Mouse (Mus musculus) cerebellum, adult 9-11 months (tissue): ENCODE measurements around the gene Gm21858.
"Not testable (repeated sequence)": the region's sequence is repeated elsewhere in the genome, so short reads cannot be mapped to it uniquely, and the experiment has no call there.

ENCODE experiments used
- DNase-seq: peaks from one replicate; pipeline ENCODE4 v3.0.0; 2022

Gene Gm21858

DNA sequence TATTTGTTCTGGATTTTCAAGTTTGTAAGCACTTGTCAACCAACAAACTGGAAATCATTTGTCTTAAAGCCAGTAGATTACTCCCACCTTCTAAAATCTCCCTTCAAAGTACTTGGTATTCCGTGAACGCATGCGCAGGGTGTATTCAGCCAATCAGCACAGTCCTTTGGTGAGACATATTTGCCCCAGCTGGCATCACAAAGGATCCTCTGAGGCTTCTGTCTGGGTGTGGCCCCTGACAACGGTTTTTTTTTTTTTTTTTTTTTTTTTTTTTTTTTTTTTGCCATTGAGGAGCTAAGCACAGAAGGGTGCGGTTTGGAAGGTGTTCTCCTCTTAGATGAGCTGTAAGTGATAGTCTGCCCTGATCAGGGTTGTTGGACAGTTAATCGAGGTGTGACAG is at the start of gene Gm21858:
Gene Gm21858, plus strand, starts transcription at position 301 of the 400 bp plus-strand sequence.
- not testable (repeated sequence) for DNase-seq
